8 mouse cellular contexts compared by ENCODE assay signal in the genomic region with DNA sequence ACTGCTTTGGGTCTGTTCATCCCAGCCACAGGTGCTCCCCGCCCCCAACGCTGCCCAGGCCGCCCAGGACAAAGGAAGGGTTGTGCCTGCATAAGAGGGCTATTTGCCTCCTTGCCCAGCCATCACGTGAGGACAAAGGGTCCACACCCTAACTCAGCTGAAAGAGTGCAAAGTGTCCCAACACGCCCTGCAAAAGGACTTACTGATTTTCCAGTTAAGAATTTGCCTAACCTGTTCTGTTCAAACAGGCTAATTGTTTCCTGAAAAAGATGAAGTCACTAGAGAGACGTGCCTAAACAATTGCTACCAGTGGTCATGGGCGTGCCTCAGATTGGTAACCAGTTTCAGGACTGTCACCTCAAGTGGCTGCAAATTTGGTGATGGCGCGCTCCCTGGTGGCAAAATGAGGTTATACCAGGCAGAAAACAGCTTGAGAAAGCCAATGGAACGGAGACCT. TPM values are rescaled to one million over a fixed set of nuclear protein-coding genes. Genes with fewer than 3 reads are reported as not detected.
A peak's percentile ranks its signal among the peaks of the same experiment; 100 is the strongest.
DNase-seq lines count a peak whose midpoint lies in the region; ATAC-seq and TF ChIP-seq lines count a peak whose summit lies in the region.

No protein-coding gene starts in this region.

- H3K27ac ChIP-seq in ES-E14 (ENCODE audit: insufficient read depth, low read depth, low read length, poor library complexity, severe bottlenecking) = peak overlapping the region; percentile 86
- H3K27ac ChIP-seq in forebrain, embryonic 11.5 days (ENCODE audit: low read depth, low read length) = no peak overlapping the region
- no peak overlapping the region for H3K27ac ChIP-seq in layer of hippocampus, adult 2 months
- H3K27ac ChIP-seq in lung, embryonic 16.5 days (ENCODE audit: low read length) = peak overlapping the region; percentile 62; the same call in 1 of the 2 replicates

- H3K4me3 ChIP-seq in ES-E14 (ENCODE audit: insufficient read depth in 1 of 2, low read depth in 1 of 2, low read length in 2 of 2, poor library complexity in 1 of 2, severe bottlenecking in 1 of 2) = peak overlapping the region in 1 of 2 experiments; percentile 15; a peak in 1 of 4 replicates
- no peak overlapping the region for H3K4me3 ChIP-seq in forebrain, embryonic 11.5 days (ENCODE audit: low read depth, low read length)
- H3K4me3 ChIP-seq in layer of hippocampus, adult 2 months = no peak overlapping the region
- no peak overlapping the region for H3K4me3 ChIP-seq in lung, embryonic 16.5 days (ENCODE audit: low read length)

- H3K36me3 ChIP-seq in ES-E14 (ENCODE audit: control insufficient read depth, insufficient read depth, low read length, poor library complexity, severe bottlenecking) = no peaks in the 10 kb centered on the region
- no peaks in the 10 kb centered on the region for H3K36me3 ChIP-seq in forebrain, embryonic 11.5 days (ENCODE audit: control insufficient read depth, insufficient read depth, low read length)
- no peaks in the 10 kb centered on the region for H3K36me3 ChIP-seq in lung, embryonic 16.5 days (ENCODE audit: control insufficient read depth, insufficient read depth, low read length)

- peak overlapping the region; percentile 35 for H3K4me2 ChIP-seq in forebrain, embryonic 11.5 days (ENCODE audit: low read depth, low read length, severe bottlenecking)
- H3K4me2 ChIP-seq in lung, embryonic 16.5 days (ENCODE audit: low read depth, low read length) = peak overlapping the region; percentile 26; the same call in 1 of the 2 replicates

- H3K9ac ChIP-seq in ES-E14 (ENCODE audit: insufficient read depth, low read depth, low read length, poor library complexity, severe bottlenecking) = no peak overlapping the region
- peak overlapping the region; percentile 41; the same call in 1 of the 2 replicates for H3K9ac ChIP-seq in forebrain, embryonic 11.5 days (ENCODE audit: low read length)
- H3K9ac ChIP-seq in lung, embryonic 16.5 days (ENCODE audit: low read length) = 0 out of 2 replicates have a peak overlapping the region, but pooled peaks have one; percentile 31

- ATAC-seq in forebrain, embryonic 11.5 days (replicated peaks; ENCODE audit: low FRiP score) = peak; percentile 83
- ATAC-seq in hematopoietic stem cell, adult 5-6 weeks (replicated peaks in 1 of 2; ENCODE audit: insufficient read depth in 1 of 2, low FRiP score in 2 of 2, low TSS enrichment in 1 of 2, low read depth in 1 of 2, poor library complexity in 2 of 2, severe bottlenecking in 2 of 2) = peak; percentile 35 to 66; a peak in 3 of 4 replicates
- peak; percentile 65 for ATAC-seq in lung, embryonic 16.5 days (ENCODE audit: low read depth)

- no peaks in the 10 kb centered on the region for H3K27me3 ChIP-seq in forebrain, embryonic 11.5 days (ENCODE audit: control insufficient read depth, insufficient read depth, low read length)
- no peaks in the 10 kb centered on the region for H3K27me3 ChIP-seq in lung, embryonic 16.5 days (ENCODE audit: control insufficient read depth, insufficient read depth, low read depth, low read length)

- DNase-seq in ES-E14 (ENCODE audit: low read depth, low spot score) = peak; percentile 96
- peak; percentile 60 for DNase-seq in c-Kit-negative CD71-positive TER-119-positive erythroid progenitor cells, embryonic 14.5 days (ENCODE audit: low read depth, low spot score)
- DNase-seq in forebrain, embryonic 11.5 days (ENCODE audit: low spot score) = peak; percentile 92
- peak; percentile 55 to 85 for DNase-seq in layer of hippocampus, adult 2 months (ENCODE audit: low spot score in 2 of 2)
- peak; percentile 66 for DNase-seq in ovary, postnatal 10 days (ENCODE audit: low spot score)
- peak; percentile 62 to 79 for DNase-seq in thymus, postnatal 10 days (ENCODE audit: low spot score in 2 of 2)

- WGBS in forebrain, embryonic 11.5 days = 6% methylated on average over 10 of the region's 10 CpGs
- 13% methylated on average over 10 of the region's 10 CpGs for WGBS in lung, embryonic 16.5 days

- in situ Hi-C loops in ES-E14 (cut with MboI; ENCODE audit: low sequenced_read_pairs in 2 of 2, unreplicated experiment in 2 of 2) = loop anchor here in 1 of 2 experiments (25.0 kb wide), 1 partner anchor 249 kb away; no protein-coding TSS in a partner anchor

- peaks cover 8 to 21% of the 10 kb centered on the region in 2 experiments for H3K4me1 ChIP-seq in ES-E14 (ENCODE audit: control insufficient read depth in 2 of 2, insufficient read depth in 2 of 2, low read length in 2 of 2, poor library complexity in 1 of 2)
- 0 out of 2 replicates have a peak, but pooled peaks cover 4% of the 10 kb centered on the region for H3K4me1 ChIP-seq in forebrain, embryonic 11.5 days (replicated peaks; ENCODE audit: control insufficient read depth, insufficient read depth, low read length)
- peaks cover 16% of the 10 kb centered on the region for H3K4me1 ChIP-seq in lung, embryonic 16.5 days (replicated peaks; ENCODE audit: control insufficient read depth, insufficient read depth, low read length)

- no peaks in the 10 kb centered on the region for H3K9me3 ChIP-seq in ES-E14 (ENCODE audit: control insufficient read depth, insufficient read depth, low read depth, low read length)
- H3K9me3 ChIP-seq in forebrain, embryonic 11.5 days (ENCODE audit: control insufficient read depth, low read length) = no peaks in the 10 kb centered on the region
- H3K9me3 ChIP-seq in lung, embryonic 16.5 days (ENCODE audit: control insufficient read depth, low read length) = no peaks in the 10 kb centered on the region

- TF ChIP-seq CTCF in layer of hippocampus, adult 2 months (conservative IDR thresholded peaks at IDR 0.05) = peak; percentile 79

TF ChIP-seq in ES-E14, 5 proteins besides CTCF, POLR2A, EP300 and RAD21:
- TF ChIP-seq ZC3H11A (IDR thresholded peaks at IDR 0.05; ENCODE audit: borderline replicate concordance, low read depth, low read length) = peak; percentile 96
- TF ChIP-seq ZNF384 (IDR thresholded peaks at IDR 0.05; ENCODE audit: low read depth, low read length) = no peak
- TF ChIP-seq MAFK (IDR thresholded peaks at IDR 0.05; ENCODE audit: insufficient read depth, low read depth, low read length) = no peak

RNA-seq across cellular contexts. Expression of gene Ppp1r21, which starts 18.8 kb away (rescaled TPM):
- 21.7 and 24.8 TPM in 2 replicates for total RNA-seq in ES-E14 (2012; rRNA removed)
- polyA plus RNA-seq in forebrain, embryonic 11.5 days (2014; fragmentation: Nextera tagmentation; extraction: Ambion mirVana) = 23.8 and 29.4 TPM in 2 replicates
- 37.2 and 43.7 TPM in 2 replicates for total RNA-seq in hematopoietic stem cell, adult 5-6 weeks (2017)
- total RNA-seq in layer of hippocampus, adult 2 months (2021) = 10 to 100 TPM; 82.8 to 87.7 TPM
- polyA plus RNA-seq in lung, embryonic 16.5 days (2015; fragmentation: Nextera tagmentation; extraction: Ambion mirVana) = 23.1 and 24.7 TPM in 2 replicates

Comparison
In these comparisons a context has a peak if more than half of its experiments do, and no peak if none do; other contexts are left out.
1. H3K27ac ChIP-seq: peak in ES-E14 (single experiment) and lung, embryonic 16.5 days (single experiment); none in forebrain, embryonic 11.5 days (single experiment) and layer of hippocampus, adult 2 months (single experiment).
2. Peak in every context shown above with its lines, with median percentiles within 50 percentile points of each other: DNase-seq and ATAC-seq.